Mouse (Mus musculus) neural tube, embryonic 11.5 days (tissue): ENCODE results near the gene Stard13. TPM values are rescaled to one million over a fixed set of nuclear protein-coding genes. Genes with fewer than 3 reads are reported as not detected.

Experiments
- ATAC-seq: fragments of 200-750 bp; cut with Nextera tagmentation; 2 replicates; pipeline ENCODE4 v1.8.0; 2017; ENCODE audit warnings: moderate number of reproducible peaks, mild to moderate bottlenecking, moderate TSS enrichment, moderate library complexity; ENCODE audit not compliant: insufficient read depth, low FRiP score, low TSS enrichment
- DNase-seq: peaks from one replicate; pipeline ENCODE4 v3.0.0-alpha.2; 2015; ENCODE audit warnings: low spot score
- H3K27ac ChIP-seq: fragments of 300-500 bp; sonication (generic); 2 replicates; pipeline ENCODE4 v1.5.1; 2014; ENCODE audit warnings: low read depth, mild to moderate bottlenecking, low read length
- H3K27me3 ChIP-seq: fragments of 300-500 bp; sonication (generic); 2 replicates; pipeline ENCODE4 v1.6.1; 2014; ENCODE audit warnings: mild to moderate bottlenecking, low read length, mixed read lengths; ENCODE audit not compliant: control insufficient read depth, insufficient read depth
- H3K36me3 ChIP-seq: fragments of 300-500 bp; sonication (generic); 2 replicates; pipeline ENCODE4 v1.6.1; 2014; ENCODE audit warnings: mild to moderate bottlenecking, low read length, moderate library complexity, mixed read lengths; ENCODE audit not compliant: control insufficient read depth, insufficient read depth
- H3K4me1 ChIP-seq: fragments of 300-500 bp; sonication (generic); 2 replicates; pipeline ENCODE4 v1.6.1; 2014; ENCODE audit warnings: low read length, mixed read lengths; ENCODE audit not compliant: control insufficient read depth, insufficient read depth
- H3K4me2 ChIP-seq: fragments of 300-500 bp; sonication (generic); 2 replicates; pipeline ENCODE4 v1.6.1; 2014; ENCODE audit warnings: low read depth, mild to moderate bottlenecking, moderate library complexity
- H3K4me3 ChIP-seq: fragments of 300-500 bp; sonication (generic); 2 replicates; pipeline ENCODE4 v1.5.1; 2014; ENCODE audit warnings: low read depth, low read length
- H3K9ac ChIP-seq: fragments of 300-500 bp; sonication (generic); 2 replicates; pipeline ENCODE4 v1.6.1; 2014; ENCODE audit warnings: mild to moderate bottlenecking, low read length
- H3K9me3 ChIP-seq: fragments of 300-500 bp; sonication (generic); 2 replicates; pipeline ENCODE4 v1.6.1; 2016; ENCODE audit warnings: low read length; ENCODE audit not compliant: control insufficient read depth
- WGBS: fragments of 180-500 bp; shearing (Covaris S2); extraction: QIAGEN DNeasy Blood & Tissue Kit; methylation state at CpG from one replicate; pipeline ENCODE4 v1.1.7; 2014; 5-methylcytosine and 5-hydroxymethylcytosine counted together
- polyA plus RNA-seq: library from polyadenylated mRNA; unstranded; fragments of >200 nt; fragmentation: Nextera tagmentation; extraction: Ambion mirVana; gene quantifications from 2 replicates; pipeline ENCODE4 v1.2.1, GENCODE M21; 2014

The Stard13 gene
- polyA plus RNA-seq, 1 experiment from 2014 or later, result 7.5 TPM

- H3K9ac ChIP-seq, result no peak overlapping the region
- no peak for ATAC-seq
- 0 out of 2 replicates have a peak, but pooled peaks cover 3% of the 10 kb centered on the region for H3K4me1 ChIP-seq
- 82% methylated on average over 14 of the region's 14 CpGs for WGBS
- no peaks in the 10 kb centered on the region for H3K27me3 ChIP-seq
- DNase-seq, result no peak
- H3K9me3 ChIP-seq, result no peaks in the 10 kb centered on the region
- no peak overlapping the region for H3K4me3 ChIP-seq
- H3K36me3 ChIP-seq, result no peaks in the 10 kb centered on the region
- no peak overlapping the region for H3K27ac ChIP-seq
- no peak overlapping the region for H3K4me2 ChIP-seq
Observed at GRCm38 (mm10) chr5:151020831-151021230, 212.8 kb downstream of the Stard13 start.

- H3K27ac ChIP-seq, result no peak overlapping the region
- DNase-seq (no peak), ATAC-seq (no peak)
- no peaks in the 10 kb centered on the region for H3K36me3 ChIP-seq
- H3K4me3 ChIP-seq, result no peak overlapping the region
- no peaks in the 10 kb centered on the region for H3K27me3 ChIP-seq
- H3K4me2 ChIP-seq, result no peak overlapping the region
- 79% methylated on average over 13 of the region's 13 CpGs for WGBS
- 0 out of 2 replicates have a peak, but pooled peaks cover 3% of the 10 kb centered on the region for H3K4me1 ChIP-seq
- no peaks in the 10 kb centered on the region for H3K9me3 ChIP-seq
- no peak overlapping the region for H3K9ac ChIP-seq
Observed at GRCm38 (mm10) chr5:151020031-151020820, 213.4 kb downstream of the Stard13 start.

GRCm38 (mm10) chr5:151018959-151019358 is 214.7 kb downstream of the Stard13 start:
- Histone ChIP-seq H3K4me3 (no peak overlapping the region), H3K9me3 (no peaks in the 10 kb centered on the region), H3K36me3 (no peaks in the 10 kb centered on the region), H3K4me2 (no peak overlapping the region), H3K27ac (no peak overlapping the region), H3K9ac (no peak overlapping the region), H3K4me1 (0 out of 2 replicates have a peak, but pooled peaks cover 3% of the 10 kb centered on the region), H3K27me3 (no peaks in the 10 kb centered on the region)
- 55% methylated on average over 5 of the region's 5 CpGs for WGBS
- no peak for ATAC-seq
- no peak for DNase-seq

GRCm38 (mm10) chr5:151018450-151018849 is 215.2 kb downstream of the Stard13 start:
- Histone ChIP-seq H3K4me1 (0 out of 2 replicates have a peak, but pooled peaks cover 3% of the 10 kb centered on the region), H3K4me2 (no peak overlapping the region), H3K36me3 (no peaks in the 10 kb centered on the region), H3K4me3 (no peak overlapping the region), H3K9me3 (no peaks in the 10 kb centered on the region), H3K9ac (no peak overlapping the region), H3K27me3 (no peaks in the 10 kb centered on the region), H3K27ac (no peak overlapping the region)
- WGBS, result 76% methylated on average over 5 of the region's 5 CpGs
- no peak for ATAC-seq
- DNase-seq, result no peak

GRCm38 (mm10) chr5:151004216-151004755 is 229.3 kb downstream of the Stard13 start:
- Histone ChIP-seq H3K36me3 (no peaks in the 10 kb centered on the region), H3K27ac (no peak overlapping the region), H3K4me2 (no peak overlapping the region), H3K4me3 (no peak overlapping the region), H3K4me1 (no peaks in the 10 kb centered on the region), H3K9ac (no peak overlapping the region), H3K27me3 (no peaks in the 10 kb centered on the region), H3K9me3 (no peaks in the 10 kb centered on the region)
- WGBS, result 76% methylated on average over 1 of the region's 1 CpGs
- ATAC-seq (no peak), DNase-seq (no peak)

- Histone ChIP-seq H3K4me2 (no peak overlapping the region), H3K27me3 (no peaks in the 10 kb centered on the region), H3K4me3 (no peak overlapping the region), H3K9ac (no peak overlapping the region), H3K36me3 (no peaks in the 10 kb centered on the region), H3K9me3 (no peaks in the 10 kb centered on the region), H3K4me1 (no peaks in the 10 kb centered on the region), H3K27ac (no peak overlapping the region)
- WGBS, result 95% methylated on average over 4 of the region's 4 CpGs
- DNase-seq (no peak), ATAC-seq (no peak)
Observed at GRCm38 (mm10) chr5:151002051-151002450, 231.6 kb downstream of the Stard13 start.

GRCm38 (mm10) chr5:151001111-151001510 is 232.5 kb downstream of the Stard13 start:
- no peak for DNase-seq
- WGBS, result 92% methylated on average over 7 of the region's 7 CpGs
- Histone ChIP-seq H3K4me1 (no peaks in the 10 kb centered on the region), H3K9me3 (no peaks in the 10 kb centered on the region), H3K36me3 (no peaks in the 10 kb centered on the region), H3K4me2 (no peak overlapping the region), H3K27ac (no peak overlapping the region), H3K9ac (no peak overlapping the region), H3K27me3 (no peaks in the 10 kb centered on the region), H3K4me3 (no peak overlapping the region)
- no peak for ATAC-seq

GRCm38 (mm10) chr5:150996586-150996985 is 237.1 kb downstream of the Stard13 start:
- WGBS, result 74% methylated on average over 2 of the region's 2 CpGs
- no peak; the same call in 1 of the 2 replicates for ATAC-seq

GRCm38 (mm10) chr5:150994096-150994495 is 239.5 kb downstream of the Stard13 start:
- Histone ChIP-seq H3K27ac (no peak overlapping the region), H3K4me3 (no peak overlapping the region), H3K4me1 (no peaks in the 10 kb centered on the region), H3K9ac (no peak overlapping the region), H3K9me3 (no peaks in the 10 kb centered on the region), H3K36me3 (no peaks in the 10 kb centered on the region), H3K4me2 (no peak overlapping the region), H3K27me3 (no peaks in the 10 kb centered on the region)
- ATAC-seq (no peak), DNase-seq (no peak)
- 93% methylated on average over 7 of the region's 7 CpGs for WGBS

More at GRCm38 (mm10) chr5:150996586-150996985, 237.1 kb downstream of the Stard13 start:
- H3K27ac ChIP-seq, result no peak overlapping the region
- H3K36me3 ChIP-seq, result no peaks in the 10 kb centered on the region
- H3K4me3 ChIP-seq, result no peak overlapping the region
- DNase-seq, result no peak
- H3K4me1 ChIP-seq, result no peaks in the 10 kb centered on the region
- no peaks in the 10 kb centered on the region for H3K9me3 ChIP-seq
- H3K27me3 ChIP-seq, result no peaks in the 10 kb centered on the region
- H3K9ac ChIP-seq, result no peak overlapping the region
- no peak overlapping the region for H3K4me2 ChIP-seq
